Mouse (Mus musculus) liver, adult 2 months (tissue): Measurements from ENCODE around the gene Ucn. TPM values are rescaled to one million over a fixed set of nuclear protein-coding genes. Genes with fewer than 3 reads are reported as not detected.
A peak's percentile ranks its signal among the peaks of the same experiment; 100 is the strongest.

Source experiments
- DNase-seq: peaks from one replicate; pipeline ENCODE4 v3.0.0-alpha.2; 2011; ENCODE audit warnings: low read depth, low spot score; ENCODE audit errors: extremely low read depth
- H3K27ac ChIP-seq: fragments of 200-500 bp; replicated peaks from 2 replicates; pipeline ENCODE4 v1.5.1; 2012; ENCODE audit warnings: low read depth, mild to moderate bottlenecking, control low read depth, inconsistent platforms, low read length; ENCODE audit not compliant: insufficient read depth
- H3K27me3 ChIP-seq: fragments of 200-500 bp; 2 replicates; pipeline ENCODE4 v1.6.1; 2012; ENCODE audit warnings: mild to moderate bottlenecking, moderate library complexity, low read length, inconsistent platforms; ENCODE audit not compliant: control insufficient read depth, insufficient read depth
- H3K36me3 ChIP-seq: fragments of 200-500 bp; 2 replicates; pipeline ENCODE4 v1.6.1; 2012; ENCODE audit warnings: low read length, inconsistent platforms; ENCODE audit not compliant: control insufficient read depth, insufficient read depth
- H3K4me1 ChIP-seq: fragments of 200-500 bp; 2 replicates; pipeline ENCODE4 v1.6.1; 2011; ENCODE audit warnings: low read length; ENCODE audit not compliant: control insufficient read depth, insufficient read depth
- H3K4me3 ChIP-seq: fragments of 200-500 bp; 2 replicates; pipeline ENCODE4 v1.5.1; 2011; ENCODE audit warnings: low read depth, mild to moderate bottlenecking, control low read depth, low read length, moderate library complexity; ENCODE audit not compliant: insufficient read depth
- H3K79me2 ChIP-seq: fragments of 200-500 bp; 2 replicates; pipeline ENCODE4 v1.6.1; 2012; ENCODE audit warnings: inconsistent platforms, mild to moderate bottlenecking, low read length, moderate library complexity; ENCODE audit not compliant: control insufficient read depth, insufficient read depth
- H3K9ac ChIP-seq: fragments of 200-500 bp; 2 replicates; pipeline ENCODE4 v1.6.1; 2012; ENCODE audit warnings: low read depth, mild to moderate bottlenecking, control low read depth, inconsistent platforms, low read length
- CTCF ChIP-seq: fragments of 200-500 bp; IDR thresholded peaks from 2 replicates; pipeline ENCODE4 v1.5.1; 2011; ENCODE audit warnings: low read depth, low read length, control low read depth
- POLR2A ChIP-seq: fragments of 200-500 bp; IDR thresholded peaks from 2 replicates; pipeline ENCODE4 v1.6.1; 2011; ENCODE audit warnings: low read length, control low read depth; ENCODE audit not compliant: insufficient read depth; ENCODE audit errors: extremely low read depth
- WGBS: fragments of 180-500 bp; shearing (Covaris S2); methylation state at CpG from one replicate; pipeline ENCODE4 v1.1.7; 2018; 5-methylcytosine and 5-hydroxymethylcytosine counted together
- polyA plus RNA-seq: library from polyadenylated mRNA; depleted of rRNA; stranded (reverse); fragments of >200 nt; gene quantifications from 2 replicates; pipeline ENCODE4 v1.2.3, GENCODE M21; 2012; rRNA removed
- total RNA-seq: library from RNA; depleted of rRNA; stranded (reverse); fragments of >200 nt; gene quantifications from 2 replicates; pipeline ENCODE4 v1.2.3, GENCODE M21; 2014; rRNA removed

Ucn gene
- total and polyA plus RNA-seq, 2 experiments, result not detected

- H3K9ac ChIP-seq, result peak overlapping the region; percentile 59
- WGBS, result 15% methylated on average over 36 of the region's 53 CpGs
- peaks cover 11% of the 10 kb centered on the region for H3K27me3 ChIP-seq
- peaks cover 10% of the 10 kb centered on the region for H3K4me1 ChIP-seq
- H3K4me3 ChIP-seq, result peak overlapping the region; percentile 59; the same call in 1 of the 2 replicates
- no peaks in the 10 kb centered on the region for H3K36me3 ChIP-seq
- TF ChIP-seq CTCF, result no peak
- no peak for TF ChIP-seq POLR2A
- no peaks in the 10 kb centered on the region for H3K79me2 ChIP-seq
- no peak for DNase-seq
- no peak overlapping the region for H3K27ac ChIP-seq
These were observed 46.2 kb downstream of the Ucn start for GRCm38 (mm10) chr5:31092231-31092975.

Other genes starting within 250 kb of the Ucn start
- gene Ost4, start 231.0 kb downstream of the Ucn start, total RNA-seq, result 76.2 and 88.6 TPM in 2 replicates
- 167 and 196 TPM in 2 replicates for gene Ost4, start 231.0 kb downstream of the Ucn start, polyA plus RNA-seq
- 17.6 and 17.8 TPM in 2 replicates for gene Emilin1, start 225.4 kb downstream of the Ucn start, total RNA-seq
- 27.8 and 31.5 TPM in 2 replicates for gene Emilin1, start 225.4 kb downstream of the Ucn start, polyA plus RNA-seq
- gene Khk, start 217.4 kb downstream of the Ucn start, total RNA-seq, result 288 and 405 TPM in 2 replicates
- 650 and 735 TPM in 2 replicates for gene Khk, start 217.4 kb downstream of the Ucn start, polyA plus RNA-seq
- gene Cgref1, start 193.2 kb downstream of the Ucn start, total RNA-seq, result 0.60 and 0.74 TPM in 2 replicates
- 0.28 and 0.34 TPM in 2 replicates for gene Cgref1, start 193.2 kb downstream of the Ucn start, polyA plus RNA-seq
- 62.0 and 91.0 TPM in 2 replicates for gene Preb, start 178.5 kb downstream of the Ucn start, total RNA-seq
- gene Preb, start 178.5 kb downstream of the Ucn start, polyA plus RNA-seq, result 279 and 433 TPM in 2 replicates
- gene Tcf23, start 170.2 kb downstream of the Ucn start, total RNA-seq, result under 0.01 and 0.07 TPM in 2 replicates
- 0.06 TPM in 1 of 2 replicates, not detected in the other for gene Tcf23, start 170.2 kb downstream of the Ucn start, polyA plus RNA-seq
- 172 and 185 TPM in 2 replicates for gene Atraid, start 90.5 kb downstream of the Ucn start, total RNA-seq
- 160 TPM in 2 replicates for gene Atraid, start 90.5 kb downstream of the Ucn start, polyA plus RNA-seq
- gene Slc5a6, start 89.9 kb downstream of the Ucn start, total RNA-seq, result 6.1 and 6.7 TPM in 2 replicates
- gene Slc5a6, start 89.9 kb downstream of the Ucn start, polyA plus RNA-seq, result 15.5 and 16.2 TPM in 2 replicates
- 10.7 and 11.8 TPM in 2 replicates for gene Cad, start 84.0 kb downstream of the Ucn start, total RNA-seq
- gene Cad, start 84.0 kb downstream of the Ucn start, polyA plus RNA-seq, result 8.4 and 12.7 TPM in 2 replicates
- gene Dnajc5g, start 32.5 kb downstream of the Ucn start, total RNA-seq, result not detected in 2 replicates
- gene Dnajc5g, start 32.5 kb downstream of the Ucn start, polyA plus RNA-seq, result not detected in 2 replicates
- 0.37 and 0.60 TPM in 2 replicates for gene Slc30a3, start 30.6 kb downstream of the Ucn start, total RNA-seq
- gene Slc30a3, start 30.6 kb downstream of the Ucn start, polyA plus RNA-seq, result 0.37 and 0.97 TPM in 2 replicates
- gene Trim54, start 22.1 kb downstream of the Ucn start, total RNA-seq, result 0.28 TPM in 1 of 2 replicates, not detected in the other
- not detected in 2 replicates for gene Trim54, start 22.1 kb downstream of the Ucn start, polyA plus RNA-seq
- gene Mpv17, start 15.4 kb upstream of the Ucn start, total RNA-seq, result 49.0 and 58.8 TPM in 2 replicates
- gene Mpv17, start 15.4 kb upstream of the Ucn start, polyA plus RNA-seq, result 88.8 and 92.3 TPM in 2 replicates
- gene Gm29609, start 41.1 kb upstream of the Ucn start, total RNA-seq, result 1.0 and 2.6 TPM in 2 replicates
- 2.3 and 2.8 TPM in 2 replicates for gene Gm29609, start 41.1 kb upstream of the Ucn start, polyA plus RNA-seq
- gene Gtf3c2, start 41.3 kb upstream of the Ucn start, total RNA-seq, result 10.9 and 17.5 TPM in 2 replicates
- 21.0 and 33.0 TPM in 2 replicates for gene Gtf3c2, start 41.3 kb upstream of the Ucn start, polyA plus RNA-seq
- gene Snx17, start 54.4 kb upstream of the Ucn start, total RNA-seq, result 13.3 and 13.7 TPM in 2 replicates
- 19.1 and 22.5 TPM in 2 replicates for gene Snx17, start 54.4 kb upstream of the Ucn start, polyA plus RNA-seq
- gene Eif2b4, start 54.6 kb upstream of the Ucn start, total RNA-seq, result 18.5 and 18.7 TPM in 2 replicates
- 47.2 and 51.0 TPM in 2 replicates for gene Eif2b4, start 54.6 kb upstream of the Ucn start, polyA plus RNA-seq
- gene Zfp513, start 63.5 kb upstream of the Ucn start, total RNA-seq, result 3.1 and 4.2 TPM in 2 replicates
- gene Zfp513, start 63.5 kb upstream of the Ucn start, polyA plus RNA-seq, result 17.6 and 27.6 TPM in 2 replicates
- gene Ppm1g, start 81.9 kb upstream of the Ucn start, total RNA-seq, result 19.7 and 23.5 TPM in 2 replicates
- gene Ppm1g, start 81.9 kb upstream of the Ucn start, polyA plus RNA-seq, result 31.6 and 32.3 TPM in 2 replicates
- gene Nrbp1, start 102.0 kb upstream of the Ucn start, total RNA-seq, result 43.8 and 51.5 TPM in 2 replicates
- 97.8 and 112 TPM in 2 replicates for gene Nrbp1, start 102.0 kb upstream of the Ucn start, polyA plus RNA-seq
- gene Gm9970, start 102.4 kb upstream of the Ucn start, total RNA-seq, result not detected in 2 replicates
- not detected in 2 replicates for gene Gm9970, start 102.4 kb upstream of the Ucn start, polyA plus RNA-seq
- 1.7 and 2.1 TPM in 2 replicates for gene Krtcap3, start 112.9 kb upstream of the Ucn start, total RNA-seq
- 4.3 and 8.3 TPM in 2 replicates for gene Krtcap3, start 112.9 kb upstream of the Ucn start, polyA plus RNA-seq
- gene Ift172, start 152.3 kb upstream of the Ucn start, total RNA-seq, result 17.8 and 20.1 TPM in 2 replicates
- gene Ift172, start 152.3 kb upstream of the Ucn start, polyA plus RNA-seq, result 11.0 and 11.7 TPM in 2 replicates
- 30.6 and 34.8 TPM in 2 replicates for gene Fndc4, start 157.3 kb upstream of the Ucn start, total RNA-seq
- 90.7 and 97.7 TPM in 2 replicates for gene Fndc4, start 157.3 kb upstream of the Ucn start, polyA plus RNA-seq
- gene Gckr, start 158.6 kb upstream of the Ucn start, total RNA-seq, result 113 and 114 TPM in 2 replicates
- gene Gckr, start 158.6 kb upstream of the Ucn start, polyA plus RNA-seq, result 199 and 282 TPM in 2 replicates